Comparison of ENCODE assay signal across 12 mouse cellular contexts in the genomic region with DNA sequence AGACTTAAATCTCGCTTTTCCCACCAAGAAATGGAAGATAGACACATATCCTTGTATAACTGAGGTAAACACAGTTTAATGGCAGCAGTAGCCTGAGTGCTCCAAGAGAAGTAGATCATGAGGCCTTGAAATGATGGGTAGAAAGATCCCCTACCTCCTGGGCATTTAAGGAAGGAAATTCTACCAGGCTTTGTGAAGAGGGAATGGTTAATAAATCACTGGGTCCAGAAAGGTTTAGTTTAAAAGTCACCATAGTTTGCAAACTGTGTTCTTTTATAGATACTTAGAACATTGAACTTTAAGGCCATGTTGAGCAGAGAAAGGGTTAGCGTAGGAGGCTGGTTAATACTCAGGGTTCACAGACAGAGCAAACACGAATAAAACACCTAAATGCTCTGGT.
"Had no signal": no experiment of that assay in that cellular context is flagged by ENCODE, and none has a peak within 500 bp of the region (broad histone marks: within the 10 kb centered on the region; RNA-seq: fewer than 3 reads in every experiment).

No protein-coding gene starts in this region.

- H3K27me3 ChIP-seq: neural tube, embryonic 15.5 days; stomach, embryonic 15.5 days had no signal

- H3K4me2 ChIP-seq: neural tube, embryonic 15.5 days; stomach, embryonic 15.5 days had no signal

- H3K27ac ChIP-seq: neural tube, embryonic 15.5 days; stomach, embryonic 15.5 days; stomach, postnatal 0 days had no signal

- DNase-seq: right cerebral cortex, adult 18-20 months; right cerebral cortex, postnatal 14 days; right cerebral cortex, postnatal 25 days; right cerebral cortex, postnatal 4 days; spleen, adult 18-20 months; thymus, adult 18-20 months; thymus, adult 2 months; thymus, postnatal 25 days; thymus, postnatal 36 days had no signal

- H3K9ac ChIP-seq: neural tube, embryonic 15.5 days; stomach, embryonic 15.5 days had no signal

- H3K36me3 ChIP-seq: neural tube, embryonic 15.5 days; stomach, embryonic 15.5 days had no signal

- H3K4me3 ChIP-seq: neural tube, embryonic 15.5 days; stomach, embryonic 15.5 days had no signal

- H3K9me3 ChIP-seq: neural tube, embryonic 15.5 days; stomach, embryonic 15.5 days had no signal
